Mouse (Mus musculus) MEL (cell line): Measurements from ENCODE around the gene Slc17a7. TPM values are rescaled to one million over a fixed set of nuclear protein-coding genes. Genes with fewer than 3 reads are reported as not detected.

Experiments
- DNase-seq: peaks from one replicate; pipeline ENCODE4 v3.0.0; 2011; ENCODE audit warnings: low read depth, low spot score
- H3K27ac ChIP-seq: 2 replicates; pipeline ENCODE4 v1.5.1; 2012; ENCODE audit warnings: low read depth, mild to moderate bottlenecking, control low read depth, low read length, moderate library complexity; ENCODE audit not compliant: control insufficient read depth
- H3K27me3 ChIP-seq, 2 experiments: fragments of 150-350 bp in 1 of 2; sonication (generic) in 1 of 2; 2 replicates each; pipeline ENCODE4 v1.6.1; 2012; ENCODE audit warnings: low read length in 2 of 2, mild to moderate bottlenecking in 2 of 2, improper control_type of control experiment in 1 of 2, moderate library complexity in 1 of 2; ENCODE audit not compliant: insufficient read depth in 2 of 2, control insufficient read depth in 1 of 2
- H3K36me3 ChIP-seq, 2 experiments: 2 replicates each; pipeline ENCODE4 v1.6.1; 2012 to 2014; ENCODE audit warnings: low read length in 2 of 2, improper control_type of control experiment in 1 of 2, inconsistent platforms in 1 of 2, mild to moderate bottlenecking in 1 of 2; ENCODE audit not compliant: insufficient read depth in 2 of 2, control insufficient read depth in 1 of 2
- H3K4me1 ChIP-seq, 2 experiments: fragments of 150-350 bp in 1 of 2; sonication (generic) in 1 of 2; 2 replicates each; pipeline ENCODE4 v1.6.1; 2012; ENCODE audit warnings: low read length in 2 of 2, improper control_type of control experiment in 1 of 2, mild to moderate bottlenecking in 1 of 2; ENCODE audit not compliant: insufficient read depth in 2 of 2, control insufficient read depth in 1 of 2
- H3K4me3 ChIP-seq, 2 experiments: fragments of 150-350 bp in 1 of 2; sonication (generic) in 1 of 2; 2 replicates each; pipeline ENCODE4 v1.5.1; 2012; ENCODE audit warnings: low read depth in 2 of 2, low read length in 2 of 2, mild to moderate bottlenecking in 2 of 2, moderate library complexity in 2 of 2, control low read depth in 1 of 2, improper control_type of control experiment in 1 of 2; ENCODE audit not compliant: control insufficient read depth in 1 of 2, insufficient read depth in 1 of 2
- H3K79me2 ChIP-seq: 2 replicates; pipeline ENCODE4 v1.6.1; 2012; ENCODE audit warnings: mild to moderate bottlenecking, low read length, moderate library complexity; ENCODE audit not compliant: control insufficient read depth, poor library complexity, insufficient read depth
- H3K9ac ChIP-seq: 2 replicates; pipeline ENCODE4 v1.6.1; 2012; ENCODE audit warnings: low read depth, mild to moderate bottlenecking, control low read depth, low read length, moderate library complexity; ENCODE audit not compliant: control insufficient read depth, poor library complexity, severe bottlenecking
- H3K9me3 ChIP-seq: fragments of 150-350 bp; sonication (generic); replicated peaks from 2 replicates; pipeline ENCODE4 v1.6.1; 2012; ENCODE audit warnings: mild to moderate bottlenecking, low read length, improper control_type of control experiment, moderate library complexity; ENCODE audit not compliant: insufficient read depth
- CHD1 ChIP-seq: IDR thresholded peaks from 2 replicates; pipeline ENCODE4 v1.6.1; 2012; ENCODE audit warnings: low read depth, mild to moderate bottlenecking, inconsistent platforms, low read length, improper control_type of control experiment
- CHD2 ChIP-seq: IDR thresholded peaks from 2 replicates; pipeline ENCODE4 v1.6.1; 2011; ENCODE audit warnings: low read length, improper control_type of control experiment
- CTCF ChIP-seq, 3 experiments: IDR thresholded peaks in 2 of 3; conservative IDR thresholded peaks in 1 of 3; 2 replicates each; pipeline ENCODE4 v1.5.1; 2011 to 2012; ENCODE audit warnings: low read length in 3 of 3, low read depth in 2 of 3, mild to moderate bottlenecking in 2 of 3, improper control_type of control experiment in 1 of 3, inconsistent platforms in 1 of 3, mixed read lengths in 1 of 3, moderate library complexity in 1 of 3; ENCODE audit not compliant: control insufficient read depth in 1 of 3, insufficient read depth in 1 of 3, poor library complexity in 1 of 3, severe bottlenecking in 1 of 3
- E2F4 ChIP-seq: IDR thresholded peaks from 2 replicates; pipeline ENCODE4 v1.6.1; 2011; ENCODE audit warnings: low read depth, low read length, improper control_type of control experiment, borderline replicate concordance
- ELF1 ChIP-seq: IDR thresholded peaks from 2 replicates; pipeline ENCODE4 v1.6.1; 2014; ENCODE audit warnings: low read depth, mild to moderate bottlenecking, inconsistent platforms, low read length, improper control_type of control experiment, moderate library complexity
- EP300 ChIP-seq, 2 experiments: IDR thresholded peaks; 2 replicates each; pipeline ENCODE4 v1.6.1; 2011; ENCODE audit warnings: improper control_type of control experiment in 2 of 2, low read length in 2 of 2, low read depth in 1 of 2, mild to moderate bottlenecking in 1 of 2
- ETS1 ChIP-seq: IDR thresholded peaks from 2 replicates; pipeline ENCODE4 v1.6.1; 2012; ENCODE audit warnings: low read depth, mild to moderate bottlenecking, inconsistent platforms, low read length, improper control_type of control experiment, moderate library complexity
- GABPA ChIP-seq: IDR thresholded peaks from 2 replicates; pipeline ENCODE4 v1.6.1; 2012; ENCODE audit warnings: low read depth, mild to moderate bottlenecking, inconsistent platforms, low read length, improper control_type of control experiment, moderate library complexity
- JUND ChIP-seq: IDR thresholded peaks from 2 replicates; pipeline ENCODE4 v1.6.1; 2011; ENCODE audit warnings: low read depth, mild to moderate bottlenecking, improper control_type of control experiment, low read length
- KAT2A ChIP-seq: conservative IDR thresholded peaks from 2 replicates; pipeline ENCODE4 v1.6.1; 2012; ENCODE audit warnings: low read depth, low read length, improper control_type of control experiment, inconsistent platforms
- MAFK ChIP-seq: IDR thresholded peaks from 2 replicates; pipeline ENCODE4 v1.6.1; 2011; ENCODE audit warnings: low read depth, mild to moderate bottlenecking, low read length, improper control_type of control experiment, borderline replicate concordance
- MAX ChIP-seq: IDR thresholded peaks from 2 replicates; pipeline ENCODE4 v1.6.1; 2011; ENCODE audit warnings: low read length, improper control_type of control experiment
- MAZ ChIP-seq: IDR thresholded peaks from 2 replicates; pipeline ENCODE4 v1.6.1; 2012; ENCODE audit warnings: low read depth, mild to moderate bottlenecking, inconsistent platforms, low read length, improper control_type of control experiment
- MEF2A ChIP-seq: IDR thresholded peaks from 2 replicates; pipeline ENCODE4 v1.6.1; 2014; ENCODE audit warnings: low read depth, mild to moderate bottlenecking, inconsistent platforms, low read length, improper control_type of control experiment; ENCODE audit not compliant: poor library complexity, insufficient replicate concordance, severe bottlenecking; ENCODE audit errors: extremely low read depth
- MXI1 ChIP-seq: IDR thresholded peaks from 2 replicates; pipeline ENCODE4 v1.6.1; 2011; ENCODE audit warnings: mild to moderate bottlenecking, low read depth, low read length, improper control_type of control experiment
- MYB ChIP-seq: IDR thresholded peaks from 2 replicates; pipeline ENCODE4 v1.6.1; 2011; ENCODE audit warnings: mild to moderate bottlenecking, low read depth, low read length, improper control_type of control experiment
- MYC ChIP-seq: IDR thresholded peaks from 2 replicates; pipeline ENCODE4 v1.6.1; 2011; ENCODE audit warnings: low read depth, mild to moderate bottlenecking, low read length, improper control_type of control experiment, moderate library complexity
- NELFE ChIP-seq: IDR thresholded peaks from 2 replicates; pipeline ENCODE4 v1.6.1; 2011; ENCODE audit warnings: low read depth, low read length, improper control_type of control experiment
- NRF1 ChIP-seq: IDR thresholded peaks from 2 replicates; pipeline ENCODE4 v1.6.1; 2014; ENCODE audit warnings: low read depth, mild to moderate bottlenecking, inconsistent platforms, low read length, improper control_type of control experiment, moderate library complexity; ENCODE audit not compliant: poor library complexity, insufficient read depth, severe bottlenecking
- POLR2AphosphoS2 ChIP-seq: IDR thresholded peaks from 2 replicates; pipeline ENCODE4 v1.6.1; 2011; ENCODE audit warnings: low read length, improper control_type of control experiment
- POLR2AphosphoS5 ChIP-seq: IDR thresholded peaks from 2 replicates; pipeline ENCODE4 v1.6.1; 2012; ENCODE audit warnings: low read depth, borderline replicate concordance, mild to moderate bottlenecking, inconsistent platforms, low read length, moderate library complexity, mixed read lengths
- RAD21 ChIP-seq: IDR thresholded peaks from 2 replicates; pipeline ENCODE4 v1.6.1; 2011; ENCODE audit warnings: mild to moderate bottlenecking, low read depth, low read length, improper control_type of control experiment
- RCOR1 ChIP-seq: IDR thresholded peaks from 2 replicates; pipeline ENCODE4 v1.6.1; 2012; ENCODE audit warnings: low read depth, mild to moderate bottlenecking, inconsistent platforms, low read length, improper control_type of control experiment
- SMC3 ChIP-seq: IDR thresholded peaks from 2 replicates; pipeline ENCODE4 v1.6.1; 2011; ENCODE audit warnings: low read depth, low read length, improper control_type of control experiment
- TAL1 ChIP-seq: IDR thresholded peaks from 2 replicates; pipeline ENCODE4 v1.6.1; 2012; ENCODE audit warnings: mild to moderate bottlenecking, inconsistent platforms, low read length, moderate library complexity, mixed read lengths
- TBP ChIP-seq: IDR thresholded peaks from 2 replicates; pipeline ENCODE4 v1.8.0; 2011; ENCODE audit warnings: low read depth, low read length, improper control_type of control experiment
- TCF12 ChIP-seq: IDR thresholded peaks from 2 replicates; pipeline ENCODE4 v1.6.1; 2014; ENCODE audit warnings: low read depth, mild to moderate bottlenecking, inconsistent platforms, low read length, improper control_type of control experiment, moderate library complexity
- USF1 ChIP-seq: IDR thresholded peaks from 2 replicates; pipeline ENCODE4 v1.6.1; 2014; ENCODE audit warnings: low read depth, mild to moderate bottlenecking, inconsistent platforms, low read length, improper control_type of control experiment, moderate library complexity
- USF2 ChIP-seq, 2 experiments: IDR thresholded peaks; 2 replicates each; pipeline ENCODE4 v1.6.1; 2011 to 2012; ENCODE audit warnings: improper control_type of control experiment in 2 of 2, low read length in 2 of 2, borderline replicate concordance in 1 of 2, inconsistent platforms in 1 of 2, low read depth in 1 of 2, mild to moderate bottlenecking in 1 of 2; ENCODE audit not compliant: insufficient read depth in 1 of 2
- ZC3H11A ChIP-seq: IDR thresholded peaks from 2 replicates; pipeline ENCODE4 v1.6.1; 2012; ENCODE audit warnings: low read depth, mild to moderate bottlenecking, inconsistent platforms, low read length, improper control_type of control experiment
- ZKSCAN1 ChIP-seq: IDR thresholded peaks from 2 replicates; pipeline ENCODE4 v1.6.1; 2012; ENCODE audit warnings: low read depth, mild to moderate bottlenecking, inconsistent platforms, low read length, improper control_type of control experiment, moderate library complexity
- ZMIZ1 ChIP-seq: IDR thresholded peaks from 2 replicates; pipeline ENCODE4 v1.6.1; 2012; ENCODE audit warnings: low read depth, mild to moderate bottlenecking, inconsistent platforms, low read length, improper control_type of control experiment, moderate library complexity
- ZNF384 ChIP-seq: IDR thresholded peaks from 2 replicates; pipeline ENCODE4 v1.6.1; 2012; ENCODE audit warnings: low read depth, mild to moderate bottlenecking, inconsistent platforms, low read length, improper control_type of control experiment
- polyA plus RNA-seq, 2 experiments: library from polyadenylated mRNA; stranded (reverse) in 1 of 2; unstranded in 1 of 2; fragments of >175 nt in 1 of 2; fragments of >200 nt in 1 of 2; gene quantifications; 2 replicates each; pipeline versions ENCODE4 v1.2.1 to v1.2.4; 2012; ENCODE audit warnings: low replicate concordance in 2 of 2, low read depth in 1 of 2; ENCODE audit not compliant: insufficient read length in 2 of 2, insufficient read depth in 1 of 2, missing spikeins in 1 of 2
- total RNA-seq: library from RNA; depleted of rRNA; stranded (reverse); fragments of 300-350 nt; gene quantifications from 2 replicates; pipeline ENCODE4 v1.2.3, GENCODE M21; 2012

Slc17a7 gene
- total and polyA plus RNA-seq, 3 experiments: 0.23 to 1.0 TPM; not detected in 1

DNA sequence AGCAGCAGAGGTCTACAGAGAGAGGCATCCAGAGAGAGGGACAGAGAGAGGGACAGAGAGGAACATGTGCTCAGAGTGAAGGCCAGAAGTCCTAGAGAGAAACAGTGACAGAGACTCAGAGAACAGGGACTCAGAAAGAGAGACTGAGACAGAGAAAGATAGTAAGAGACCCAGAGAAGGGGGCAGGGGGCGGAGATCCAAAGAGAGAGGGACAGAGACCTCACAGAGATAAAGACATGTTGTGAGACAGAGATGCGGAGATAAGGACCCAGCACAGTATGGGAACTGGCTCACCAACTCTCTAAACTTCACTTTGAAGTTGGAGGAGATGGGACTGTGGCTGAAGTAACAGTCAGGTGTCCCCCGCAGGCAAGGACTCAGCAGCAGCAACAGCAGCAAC, 28.4 kb upstream of the Slc17a7 start (continued):
- no peak for TF ChIP-seq MYB
- TF ChIP-seq ZKSCAN1: no peak

DNA sequence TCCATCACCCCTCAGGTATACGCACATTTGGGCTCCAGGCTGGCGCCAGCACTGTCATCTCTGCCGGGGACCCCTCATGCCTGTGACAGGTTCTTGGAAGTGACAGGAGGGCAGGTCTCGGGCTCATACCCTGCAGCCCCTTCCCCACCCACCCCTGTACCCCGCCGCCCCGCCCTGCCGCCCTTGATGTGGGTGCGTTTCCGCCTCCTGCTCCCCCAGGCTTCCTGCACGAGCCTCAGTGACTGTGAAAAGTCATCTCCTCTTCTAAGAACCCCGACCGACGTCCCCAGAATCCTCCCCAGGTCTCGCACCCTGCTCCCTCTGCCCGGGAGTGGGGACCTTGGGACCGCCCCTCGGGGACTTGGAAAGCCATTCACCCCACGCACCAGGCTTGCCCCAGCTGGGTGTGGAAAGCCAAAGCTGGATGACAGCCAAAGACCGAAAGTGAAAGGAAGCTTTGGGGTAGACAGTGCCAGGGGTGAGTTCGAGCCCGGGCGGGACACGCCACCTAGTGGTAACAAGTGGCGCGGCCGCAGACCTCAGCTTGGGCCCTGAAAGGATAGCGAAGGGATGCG, 27.7 kb upstream of the Slc17a7 start, which contains the start of the genes Gm45713 and Flt3l:
Gm45713 (minus strand) TSS at position 239 of the 575 bp plus-strand sequence.
Flt3l (minus strand) TSS at position 440 of the 575 bp plus-strand sequence.
- Histone ChIP-seq H3K79me2 (no peaks in the 10 kb centered on the region; the same call in 1 of the 2 replicates), H3K27me3 (no peaks in the 10 kb centered on the region), H3K9ac (peak within 1 kb of the TSS; percentile 75), H3K4me3 (peak within 1 kb of the TSS; percentile 61 to 74), H3K36me3 (peaks cover 0 to 16% of the 10 kb centered on the region in 2 experiments; a peak in 2 of 4 replicates), H3K27ac (peak within 1 kb of the TSS; percentile 92), H3K9me3 (no peaks in the 10 kb centered on the region), H3K4me1 (peaks cover 11 to 27% of the 10 kb centered on the region in 2 experiments)
- peak; percentile 94 for DNase-seq
- TF ChIP-seq NELFE (peak; percentile 56), TBP (0 out of 2 replicates have a peak, but pooled peaks have one; percentile 59), MAZ (peak; percentile 32; the same call in 1 of the 2 replicates), USF1 (no peak), CTCF (IDR thresholded peaks at IDR 0.05 in 2 of 3, conservative IDR thresholded peaks at IDR 0.05 in 1 of 3; ENCODE audit: control insufficient read depth in 1 of 3, insufficient read depth in 1 of 3, low read depth in 2 of 3, low read length in 3 of 3, poor library complexity in 1 of 3, severe bottlenecking in 1 of 3) (peak; percentile 91 to 96 (median 92)), ELF1 (0 out of 2 replicates have a peak, but pooled peaks have one; percentile 17), MEF2A (no peak), RAD21 (peak; percentile 49), MYC (peak; percentile 68), RCOR1 (0 out of 2 replicates have a peak, but pooled peaks have one; percentile 11), E2F4 (no peak), SMC3 (peak; percentile 57), ETS1 (peak; percentile 95), ZNF384 (no peak), KAT2A (no peak; the same call in 1 of the 2 replicates), CHD1 (no peak; the same call in 1 of the 2 replicates), ZC3H11A (no peak), MAFK (no peak), MYB (no peak), JUND (no peak), NRF1 (0 out of 2 replicates have a peak, but pooled peaks have one; percentile 26), CHD2 (no peak), TCF12 (peak; percentile 59), EP300 (IDR thresholded peaks at IDR 0.05; ENCODE audit: low read depth in 1 of 2, low read length in 2 of 2) (peak in 1 of 2 experiments; percentile 58; a peak in 1 of 4 replicates), MAX (peak; percentile 46; the same call in 1 of the 2 replicates), USF2 (IDR thresholded peaks at IDR 0.05; ENCODE audit: borderline replicate concordance in 1 of 2, insufficient read depth in 1 of 2, low read depth in 1 of 2, low read length in 2 of 2) (no peak), TAL1 (no peak), POLR2AphosphoS2 (peak; percentile 37; the same call in 1 of the 2 replicates), POLR2AphosphoS5 (no peak), MXI1 (peak; percentile 75), ZKSCAN1 (no peak), GABPA (no peak), ZMIZ1 (peak; percentile 65; the same call in 1 of the 2 replicates)
